Mouse (Mus musculus) stomach, embryonic 16.5 days (tissue): Measurements from ENCODE around the gene Mapkapk5. TPM values are rescaled to one million over a fixed set of nuclear protein-coding genes. Genes with fewer than 3 reads are reported as not detected.
A peak's percentile ranks its signal among the peaks of the same experiment; 100 is the strongest.

Source experiments
- ATAC-seq: fragments of 200-750 bp; cut with Nextera tagmentation; 2 replicates; pipeline ENCODE4 v1.8.0; 2017; ENCODE audit warnings: moderate number of reproducible peaks, moderate TSS enrichment; ENCODE audit not compliant: insufficient read depth, low FRiP score
- H3K27ac ChIP-seq: fragments of 300-500 bp; sonication (generic); 2 replicates; pipeline ENCODE4 v1.5.1; 2014; ENCODE audit warnings: low read length
- H3K27me3 ChIP-seq: fragments of 300-500 bp; sonication (generic); 2 replicates; pipeline ENCODE4 v1.6.1; 2014; ENCODE audit warnings: low read length, control low read depth, mixed read lengths; ENCODE audit not compliant: control insufficient read depth, insufficient read depth
- H3K36me3 ChIP-seq: fragments of 300-500 bp; sonication (generic); 2 replicates; pipeline ENCODE4 v1.6.1; 2014; ENCODE audit warnings: low read length; ENCODE audit not compliant: control insufficient read depth, insufficient read depth
- H3K4me1 ChIP-seq: fragments of 300-500 bp; sonication (generic); 2 replicates; pipeline ENCODE4 v1.6.1; 2014; ENCODE audit warnings: low read length, control low read depth, mixed read lengths; ENCODE audit not compliant: control insufficient read depth, insufficient read depth
- H3K4me2 ChIP-seq: fragments of 300-500 bp; sonication (generic); 2 replicates; pipeline ENCODE4 v1.6.1; 2014; ENCODE audit warnings: low read depth, low read length, mixed read lengths
- H3K4me3 ChIP-seq: fragments of 300-500 bp; sonication (generic); replicated peaks from 2 replicates; pipeline ENCODE4 v1.5.1; 2014; ENCODE audit warnings: mild to moderate bottlenecking, low read length
- H3K9ac ChIP-seq: fragments of 300-500 bp; sonication (generic); 2 replicates; pipeline ENCODE4 v1.6.1; 2014; ENCODE audit warnings: low read length
- H3K9me3 ChIP-seq: fragments of 300-500 bp; sonication (generic); replicated peaks from 2 replicates; pipeline ENCODE4 v1.6.1; 2016; ENCODE audit warnings: low read length, control low read depth; ENCODE audit not compliant: control insufficient read depth
- WGBS: fragments of 180-500 bp; shearing (Covaris S2); extraction: QIAGEN DNeasy Blood & Tissue Kit; methylation state at CpG from one replicate; pipeline ENCODE4 v1.1.7; 2014; 5-methylcytosine and 5-hydroxymethylcytosine counted together
- polyA plus RNA-seq: library from polyadenylated mRNA; unstranded; fragments of >200 nt; fragmentation: Nextera tagmentation; extraction: Ambion mirVana; gene quantifications from 2 replicates; pipeline ENCODE4 v1.2.1, GENCODE M21; 2015

Mapkapk5 gene
- polyA plus RNA-seq, 1 experiment from 2014 or later: 44.3 TPM

DNA sequence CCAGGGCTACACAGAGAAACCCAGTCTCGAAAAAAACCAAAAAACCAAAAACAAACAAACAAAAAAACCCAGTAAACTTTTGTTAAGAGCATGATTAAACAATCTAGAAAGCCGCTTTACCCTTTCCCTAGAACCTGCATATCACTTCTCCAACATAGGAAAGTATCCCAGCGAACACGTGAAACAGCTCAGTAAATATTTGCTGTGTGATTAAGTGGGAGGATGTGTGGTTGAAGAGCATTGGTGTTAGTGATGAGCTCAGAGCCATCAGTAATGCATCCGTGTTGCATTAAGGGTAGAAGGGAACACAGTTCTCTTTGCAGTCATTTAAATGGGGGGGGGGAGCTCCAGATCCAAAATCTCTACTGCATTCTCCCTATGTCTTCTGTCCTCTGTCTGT lies 60.9 kb downstream of the Mapkapk5 start:
- Histone ChIP-seq H3K4me1 (no peaks in the 10 kb centered on the region), H3K27ac (no peak overlapping the region), H3K27me3 (no peaks in the 10 kb centered on the region), H3K9ac (no peak overlapping the region), H3K36me3 (no peaks in the 10 kb centered on the region), H3K4me3 (no peak overlapping the region), H3K9me3 (no peaks in the 10 kb centered on the region), H3K4me2 (no peak overlapping the region)
- no peak for ATAC-seq
- WGBS: 56% methylated on average over 5 of the region's 5 CpGs

DNA sequence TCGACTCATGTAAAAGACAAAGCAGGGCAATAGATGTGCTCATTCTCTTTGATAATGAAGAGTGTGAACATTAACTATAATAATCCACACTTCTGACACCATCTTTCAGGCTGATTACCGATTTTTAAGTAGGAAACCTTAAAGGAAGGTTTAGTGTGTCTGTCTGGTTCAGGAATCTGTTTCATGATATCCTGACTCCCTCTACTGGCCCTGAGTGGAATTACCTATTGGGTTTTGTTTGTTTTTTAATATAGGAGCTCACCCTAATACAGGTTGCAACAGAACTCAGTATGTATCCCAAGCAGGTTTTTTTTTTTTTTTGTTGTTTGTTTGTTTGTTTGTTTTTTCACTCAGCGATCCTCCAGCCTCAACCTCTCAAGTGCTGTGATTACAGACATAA lies 68.0 kb downstream of the Mapkapk5 start:
- peak; percentile 44; the same call in 1 of the 2 replicates for ATAC-seq
- 31% methylated on average over 3 of the region's 3 CpGs for WGBS
- Histone ChIP-seq H3K9ac (no peak overlapping the region), H3K4me2 (no peak overlapping the region), H3K27me3 (no peaks in the 10 kb centered on the region), H3K4me1 (0 out of 2 replicates have a peak, but pooled peaks cover 4% of the 10 kb centered on the region), H3K27ac (no peak overlapping the region), H3K4me3 (no peak overlapping the region), H3K9me3 (no peaks in the 10 kb centered on the region), H3K36me3 (no peaks in the 10 kb centered on the region)

DNA sequence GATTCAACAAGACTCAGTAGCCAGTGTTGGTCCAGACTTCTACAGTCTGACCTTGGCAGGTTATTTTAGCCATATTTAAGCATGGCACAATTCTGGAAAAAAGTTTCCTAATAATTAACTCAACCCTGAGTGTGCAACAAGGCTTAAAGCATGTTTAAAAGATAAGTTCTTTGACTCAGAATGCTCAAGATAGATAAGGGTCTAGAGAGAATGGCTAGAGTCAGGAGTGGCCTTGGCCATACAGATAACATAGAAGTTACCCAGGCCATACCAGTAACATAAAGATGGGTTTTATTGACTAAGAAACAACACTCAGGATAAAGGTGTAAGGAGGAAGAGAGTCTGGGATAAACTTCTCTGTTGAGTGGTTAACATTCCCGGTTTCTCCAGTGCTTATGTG lies 69.7 kb downstream of the Mapkapk5 start:
- H3K9me3 ChIP-seq: no peaks in the 10 kb centered on the region
- H3K36me3 ChIP-seq: no peaks in the 10 kb centered on the region
- peak; percentile 43; the same call in 1 of the 2 replicates for ATAC-seq
- peak overlapping the region; percentile 51 for H3K27ac ChIP-seq
- H3K4me2 ChIP-seq: no peak overlapping the region
- H3K4me1 ChIP-seq: 0 out of 2 replicates have a peak, but pooled peaks cover 4% of the 10 kb centered on the region
- no peak overlapping the region for H3K4me3 ChIP-seq
- 50% methylated on average over 1 of the region's 1 CpGs for WGBS
- no peaks in the 10 kb centered on the region for H3K27me3 ChIP-seq
- H3K9ac ChIP-seq: no peak overlapping the region

Other genes with a start within 250 kb of the Mapkapk5 start
- gene Trafd1, start 160.3 kb downstream of the Mapkapk5 start, polyA plus RNA-seq: 74.7 and 77.1 TPM in 2 replicates
- 43.4 and 45.8 TPM in 2 replicates for gene Naa25, start 148.0 kb downstream of the Mapkapk5 start, polyA plus RNA-seq
- 3.5 and 4.5 TPM in 2 replicates for gene Tmem116, start 94.0 kb downstream of the Mapkapk5 start, polyA plus RNA-seq
- 185 and 207 TPM in 2 replicates for gene Erp29, start 93.4 kb downstream of the Mapkapk5 start, polyA plus RNA-seq
- gene Adam1b, start 42.5 kb downstream of the Mapkapk5 start, polyA plus RNA-seq: 0.10 TPM in 1 of 2 replicates, not detected in the other
- 0.81 and 1.3 TPM in 2 replicates for gene Adam1a, start 423 bp downstream of the Mapkapk5 start, polyA plus RNA-seq
- gene Gm42878, start 423 bp downstream of the Mapkapk5 start, polyA plus RNA-seq: 0.54 TPM in 1 of 2 replicates, not detected in the other
- gene Aldh2, start 47.9 kb upstream of the Mapkapk5 start, polyA plus RNA-seq: 224 and 249 TPM in 2 replicates
- 2.6 and 2.8 TPM in 2 replicates for gene Acad12, start 73.0 kb upstream of the Mapkapk5 start, polyA plus RNA-seq
- gene Acad10, start 114.6 kb upstream of the Mapkapk5 start, polyA plus RNA-seq: 3.5 and 5.6 TPM in 2 replicates
- 29.5 and 34.5 TPM in 2 replicates for gene Brap, start 114.7 kb upstream of the Mapkapk5 start, polyA plus RNA-seq
- 33.1 and 36.6 TPM in 2 replicates for gene Atxn2, start 165.4 kb upstream of the Mapkapk5 start, polyA plus RNA-seq